Mouse (Mus musculus): Measurements from ENCODE around the gene Pde4a. TPM values are rescaled to one million over a fixed set of nuclear protein-coding genes. Genes with fewer than 3 reads are reported as not detected.

Pde4a gene
- polyA plus RNA-seq, 1 experiment from 2014 or later = 6.0 TPM

- 49% methylated on average over 2 of the region's 2 CpGs for WGBS
- no peak overlapping the region for H3K9ac ChIP-seq
- no peaks in the 10 kb centered on the region for H3K9me3 ChIP-seq
- ATAC-seq = no peak
- no peak overlapping the region for H3K4me2 ChIP-seq (replicated peaks)
- peaks cover 16% of the 10 kb centered on the region for H3K4me1 ChIP-seq (replicated peaks)
- no peak overlapping the region for H3K4me3 ChIP-seq (replicated peaks)
- 0 out of 2 replicates have a peak, but pooled peaks cover 3% of the 10 kb centered on the region for H3K27me3 ChIP-seq (replicated peaks)
- 0 out of 2 replicates have a peak, but pooled peaks cover 2% of the 10 kb centered on the region for H3K36me3 ChIP-seq
- no peak overlapping the region for H3K27ac ChIP-seq
These were observed 96.3 kb downstream of the Pde4a start for GRCm38 (mm10) chr9:21261831-21262230.

Other genes with a start within 250 kb of the Pde4a start
- gene Dnmt1, start 205.8 kb upstream of the Pde4a start, polyA plus RNA-seq (2015; fragmentation: Nextera tagmentation; extraction: Ambion mirVana) = 72.5 and 73.4 TPM in 2 replicates
- gene S1pr2, start 188.9 kb upstream of the Pde4a start, polyA plus RNA-seq (2015; fragmentation: Nextera tagmentation; extraction: Ambion mirVana) = 29.2 and 30.4 TPM in 2 replicates
- 145 and 159 TPM in 2 replicates for gene Mrpl4, start 163.0 kb upstream of the Pde4a start, polyA plus RNA-seq (2015; fragmentation: Nextera tagmentation; extraction: Ambion mirVana)
- gene Icam1, start 149.7 kb upstream of the Pde4a start, polyA plus RNA-seq (2015; fragmentation: Nextera tagmentation; extraction: Ambion mirVana) = 12.6 and 12.8 TPM in 2 replicates
- gene Icam4, start 136.3 kb upstream of the Pde4a start, polyA plus RNA-seq (2015; fragmentation: Nextera tagmentation; extraction: Ambion mirVana) = 2.9 and 3.0 TPM in 2 replicates
- 0.06 and 0.16 TPM in 2 replicates for gene Icam5, start 133.6 kb upstream of the Pde4a start, polyA plus RNA-seq (2015; fragmentation: Nextera tagmentation; extraction: Ambion mirVana)
- 1.0 and 1.1 TPM in 2 replicates for gene Zglp1, start 98.6 kb upstream of the Pde4a start, polyA plus RNA-seq (2015; fragmentation: Nextera tagmentation; extraction: Ambion mirVana)
- gene Gm49373, start 92.6 kb upstream of the Pde4a start, polyA plus RNA-seq (2015; fragmentation: Nextera tagmentation; extraction: Ambion mirVana) = 0.40 and 0.59 TPM in 2 replicates
- 57.3 and 68.2 TPM in 2 replicates for gene Fdx1l, start 92.1 kb upstream of the Pde4a start, polyA plus RNA-seq (2015; fragmentation: Nextera tagmentation; extraction: Ambion mirVana)
- gene Gm38431, start 73.7 kb upstream of the Pde4a start, polyA plus RNA-seq (2015; fragmentation: Nextera tagmentation; extraction: Ambion mirVana) = 1.0 and 2.4 TPM in 2 replicates
- 64.5 and 66.5 TPM in 2 replicates for gene Raver1, start 73.7 kb upstream of the Pde4a start, polyA plus RNA-seq (2015; fragmentation: Nextera tagmentation; extraction: Ambion mirVana)
- gene Tyk2, start 34.5 kb upstream of the Pde4a start, polyA plus RNA-seq (2015; fragmentation: Nextera tagmentation; extraction: Ambion mirVana) = 13.6 and 15.7 TPM in 2 replicates
- 276 and 280 TPM in 2 replicates for gene Cdc37, start 15.7 kb upstream of the Pde4a start, polyA plus RNA-seq (2015; fragmentation: Nextera tagmentation; extraction: Ambion mirVana)
- 55.8 and 59.8 TPM in 2 replicates for gene Keap1, start 73.6 kb downstream of the Pde4a start, polyA plus RNA-seq (2015; fragmentation: Nextera tagmentation; extraction: Ambion mirVana)
- gene S1pr5, start 82.7 kb downstream of the Pde4a start, polyA plus RNA-seq (2015; fragmentation: Nextera tagmentation; extraction: Ambion mirVana) = not detected in 2 replicates
- 50.0 and 55.1 TPM in 2 replicates for gene Atg4d, start 99.6 kb downstream of the Pde4a start, polyA plus RNA-seq (2015; fragmentation: Nextera tagmentation; extraction: Ambion mirVana)
- 11.1 and 15.4 TPM in 2 replicates for gene Kri1, start 122.3 kb downstream of the Pde4a start, polyA plus RNA-seq (2015; fragmentation: Nextera tagmentation; extraction: Ambion mirVana)
- 38.4 and 42.1 TPM in 2 replicates for gene Cdkn2d, start 125.7 kb downstream of the Pde4a start, polyA plus RNA-seq (2015; fragmentation: Nextera tagmentation; extraction: Ambion mirVana)
- gene Ap1m2, start 146.6 kb downstream of the Pde4a start, polyA plus RNA-seq (2015; fragmentation: Nextera tagmentation; extraction: Ambion mirVana) = 106 and 115 TPM in 2 replicates
- 48.1 and 52.0 TPM in 2 replicates for gene Slc44a2, start 155.0 kb downstream of the Pde4a start, polyA plus RNA-seq (2015; fragmentation: Nextera tagmentation; extraction: Ambion mirVana)
- gene Ilf3, start 202.2 kb downstream of the Pde4a start, polyA plus RNA-seq (2015; fragmentation: Nextera tagmentation; extraction: Ambion mirVana) = 143 and 150 TPM in 2 replicates
- 57.0 and 60.5 TPM in 2 replicates for gene Qtrt1, start 246.1 kb downstream of the Pde4a start, polyA plus RNA-seq (2015; fragmentation: Nextera tagmentation; extraction: Ambion mirVana)

Measured in intestine, embryonic 15.5 days (tissue).